Mouse (Mus musculus) cerebellum, adult 2 months (tissue): ENCODE data around the gene Srp68. TPM values are rescaled to one million over a fixed set of nuclear protein-coding genes. Genes with fewer than 3 reads are reported as not detected.

Experiments used
- DNase-seq, 2 experiments: peaks; one replicate each; pipeline ENCODE4 v3.0.0; 2021
- H3K27ac ChIP-seq: fragments of 200-500 bp; 2 replicates; pipeline ENCODE4 v1.5.1; 2012; ENCODE audit warnings: low read length, control low read depth, inconsistent platforms; ENCODE audit not compliant: insufficient read depth
- H3K27me3 ChIP-seq: fragments of 200-500 bp; 2 replicates; pipeline ENCODE4 v1.6.1; 2012; ENCODE audit warnings: inconsistent platforms, mild to moderate bottlenecking, low read length, moderate library complexity; ENCODE audit not compliant: control insufficient read depth, insufficient read depth
- H3K4me1 ChIP-seq: fragments of 200-500 bp; 2 replicates; pipeline ENCODE4 v1.6.1; 2011; ENCODE audit warnings: low read length; ENCODE audit not compliant: control insufficient read depth, insufficient read depth
- H3K4me3 ChIP-seq: fragments of 200-500 bp; replicated peaks from 2 replicates; pipeline ENCODE3; 2011; ENCODE audit warnings: mild to moderate bottlenecking, low read depth, low read length, control low read depth; ENCODE audit not compliant: insufficient read depth
- CTCF ChIP-seq: fragments of 200-500 bp; IDR thresholded peaks from 2 replicates; pipeline ENCODE4 v1.5.1; 2011; ENCODE audit warnings: low read depth, mild to moderate bottlenecking, control low read depth, low read length, moderate library complexity, borderline replicate concordance; ENCODE audit not compliant: insufficient read depth
- POLR2A ChIP-seq: fragments of 200-500 bp; IDR thresholded peaks from 2 replicates; pipeline ENCODE4 v1.6.1; 2011; ENCODE audit warnings: low read length, control low read depth, borderline replicate concordance; ENCODE audit not compliant: insufficient read depth
- WGBS: fragments of 180-500 bp; shearing (Covaris S2); methylation state at CpG from one replicate; pipeline ENCODE4 v1.1.7; 2018; 5-methylcytosine and 5-hydroxymethylcytosine counted together
- polyA plus RNA-seq: library from polyadenylated mRNA; depleted of rRNA; stranded (reverse); fragments of >200 nt; gene quantifications from 2 replicates; pipeline ENCODE4 v1.2.3, GENCODE M21; 2012

Gene Srp68
- polyA plus RNA-seq, 1 experiment: 79.2 TPM

- WGBS: 86% methylated on average over 12 of the region's 12 CpGs
- TF ChIP-seq POLR2A: no peak
- TF ChIP-seq CTCF: no peak
- no peak overlapping the region for H3K27ac ChIP-seq
- no peak overlapping the region for H3K4me3 ChIP-seq
- no peaks in the 10 kb centered on the region for H3K27me3 ChIP-seq
- peaks cover 35% of the 10 kb centered on the region for H3K4me1 ChIP-seq
- no peak for DNase-seq
These were observed 19.6 kb upstream of the Srp68 start for GRCm38 (mm10) chr11:116293538-116294137.

- no peak for DNase-seq
- Histone ChIP-seq H3K27me3 (no peaks in the 10 kb centered on the region), H3K27ac (no peak overlapping the region), H3K4me1 (peaks cover 28% of the 10 kb centered on the region), H3K4me3 (no peak overlapping the region)
- WGBS: 95% methylated on average over 13 of the region's 13 CpGs
- no peak for TF ChIP-seq POLR2A
- TF ChIP-seq CTCF: no peak
These were observed 18.4 kb upstream of the Srp68 start for GRCm38 (mm10) chr11:116292401-116292800.

GRCm38 (mm10) chr11:116290556-116290955 is 16.5 kb upstream of the Srp68 start:
- 40% methylated on average over 8 of the region's 8 CpGs for WGBS
- no peak overlapping the region for H3K27ac ChIP-seq
- no peaks in the 10 kb centered on the region for H3K27me3 ChIP-seq
- TF ChIP-seq POLR2A: no peak
- no peak for TF ChIP-seq CTCF
- no peak for DNase-seq
- no peak overlapping the region for H3K4me3 ChIP-seq
- peaks cover 17% of the 10 kb centered on the region for H3K4me1 ChIP-seq

GRCm38 (mm10) chr11:116287351-116287750 is 13.3 kb upstream of the Srp68 start:
- TF ChIP-seq POLR2A: no peak
- TF ChIP-seq CTCF: no peak
- Histone ChIP-seq H3K27me3 (no peaks in the 10 kb centered on the region), H3K4me1 (peaks cover 15% of the 10 kb centered on the region), H3K27ac (no peak overlapping the region), H3K4me3 (no peak overlapping the region)
- peak in 1 of 2 experiments; percentile 16 for DNase-seq
- WGBS: 47% methylated on average over 5 of the region's 5 CpGs

- Histone ChIP-seq H3K4me1 (peaks cover 8% of the 10 kb centered on the region), H3K27me3 (no peaks in the 10 kb centered on the region; the same call in 1 of the 2 replicates), H3K4me3 (no peak overlapping the region), H3K27ac (no peak overlapping the region)
- peak in 1 of 2 experiments; percentile 9 for DNase-seq
- TF ChIP-seq POLR2A (no peak), CTCF (no peak)
- WGBS: 42% methylated on average over 7 of the region's 7 CpGs
These were observed 11.8 kb upstream of the Srp68 start for GRCm38 (mm10) chr11:116285770-116286191.

GRCm38 (mm10) chr11:116283982-116284381 is 10.0 kb upstream of the Srp68 start:
- Histone ChIP-seq H3K27ac (no peak overlapping the region), H3K4me3 (no peak overlapping the region), H3K4me1 (peaks cover 8% of the 10 kb centered on the region), H3K27me3 (no peaks in the 10 kb centered on the region; the same call in 1 of the 2 replicates)
- WGBS: 51% methylated on average over 6 of the region's 6 CpGs
- no peak for DNase-seq
- TF ChIP-seq CTCF (no peak), POLR2A (no peak)

GRCm38 (mm10) chr11:116282912-116283521 is 9.0 kb upstream of the Srp68 start:
- no peaks in the 10 kb centered on the region; the same call in 1 of the 2 replicates for H3K27me3 ChIP-seq
- no peak overlapping the region for H3K4me3 ChIP-seq

GRCm38 (mm10) chr11:116282089-116282488 is 8.1 kb upstream of the Srp68 start:
- TF ChIP-seq CTCF: no peak
- Histone ChIP-seq H3K4me1 (peaks cover 1% of the 10 kb centered on the region), H3K4me3 (no peak overlapping the region), H3K27me3 (no peaks in the 10 kb centered on the region; the same call in 1 of the 2 replicates), H3K27ac (no peak overlapping the region)
- under 1% methylated on average over 11 of the region's 11 CpGs for WGBS
- peak in 1 of 2 experiments; percentile 14 for DNase-seq

More at GRCm38 (mm10) chr11:116282912-116283521, 9.0 kb upstream of the Srp68 start:
- TF ChIP-seq CTCF: no peak
- TF ChIP-seq POLR2A: no peak
- DNase-seq: peak in 1 of 2 experiments; percentile 13
- no peak overlapping the region for H3K27ac ChIP-seq
- H3K4me1 ChIP-seq: peaks cover 8% of the 10 kb centered on the region
- WGBS: 8% methylated on average over 48 of the region's 48 CpGs
